Mouse (Mus musculus): Measurements from ENCODE around the gene Tfb2m. TPM values are rescaled to one million over a fixed set of nuclear protein-coding genes. Genes with fewer than 3 reads are reported as not detected.

Tfb2m gene
- total RNA-seq, 2 experiments from 2014 or later = 33.9 to 42.3 TPM

GRCm38 (mm10) chr1:179560845-179561430 lies 14.9 kb upstream of the Tfb2m start:
- DNase-seq = no peak
- intact Hi-C loops (cut with DNase I) = no loop called here

GRCm38 (mm10) chr1:179559446-179560194 lies 13.6 kb upstream of the Tfb2m start:
- intact Hi-C loops (cut with DNase I) = no loop called here
- no peak for DNase-seq

- intact Hi-C loops (cut with DNase I) = no loop called here
- no peak for DNase-seq
These were observed 10.9 kb upstream of the Tfb2m start for GRCm38 (mm10) chr1:179556921-179557320.

GRCm38 (mm10) chr1:179553949-179554347 lies 7.9 kb upstream of the Tfb2m start:
- DNase-seq = no peak
- intact Hi-C loops (cut with DNase I) = no loop called here

GRCm38 (mm10) chr1:179553197-179553948 lies 7.3 kb upstream of the Tfb2m start:
- intact Hi-C loops (cut with DNase I) = no loop called here

GRCm38 (mm10) chr1:179552751-179553150 lies 6.7 kb upstream of the Tfb2m start:
- no peak for DNase-seq
- intact Hi-C loops (cut with DNase I) = no loop called here

More at GRCm38 (mm10) chr1:179553197-179553948, 7.3 kb upstream of the Tfb2m start:
- DNase-seq = no peak

- DNase-seq = no peak
- intact Hi-C loops (cut with DNase I) = loop anchor here (2.0 kb wide), 1 partner anchor 27 kb away; no protein-coding TSS in a partner anchor
These were observed 5.9 kb upstream of the Tfb2m start for GRCm38 (mm10) chr1:179551921-179552320.

- no peak for DNase-seq
- intact Hi-C loops (cut with DNase I) = loop anchor here (2.0 kb wide), 1 partner anchor 27 kb away; no protein-coding TSS in a partner anchor
These were observed 5.3 kb upstream of the Tfb2m start for GRCm38 (mm10) chr1:179551336-179551735.

- intact Hi-C loops (cut with DNase I) = loop anchor here (5.0 kb wide), 1 partner anchor 43 kb away; no protein-coding TSS in a partner anchor
- DNase-seq = no peak
These were observed 3.1 kb upstream of the Tfb2m start for GRCm38 (mm10) chr1:179548996-179549752.

- intact Hi-C loops (cut with DNase I) = loop anchor here (5.0 kb wide), 1 partner anchor 44 kb away; no protein-coding TSS in a partner anchor
- no peak for DNase-seq
These were observed 2.2 kb upstream of the Tfb2m start for GRCm38 (mm10) chr1:179548220-179548619.

- intact Hi-C loops (cut with DNase I) = loop anchor here (2.0 to 5.0 kb wide), 2 partner anchors 45 to 78 kb away; no protein-coding TSS in a partner anchor
- no peak for DNase-seq
These were observed 1.1 kb upstream of the Tfb2m start for GRCm38 (mm10) chr1:179547176-179547575.

GRCm38 (mm10) chr1:179546551-179546917 lies 467 bp upstream of the Tfb2m start:
- intact Hi-C loops (cut with DNase I) = loop anchor here (2.0 to 5.0 kb wide), 2 partner anchors 46 to 78 kb away; no protein-coding TSS in a partner anchor
- no peak for DNase-seq

- intact Hi-C loops (cut with DNase I) = no loop called here
- no peak for DNase-seq
These were observed 4.6 kb downstream of the Tfb2m start for GRCm38 (mm10) chr1:179541502-179541901.

GRCm38 (mm10) chr1:179539887-179540286 lies 6.2 kb downstream of the Tfb2m start:
- intact Hi-C loops (cut with DNase I) = loop anchor here (5.0 kb wide), 1 partner anchor 38 kb away; no protein-coding TSS in a partner anchor

GRCm38 (mm10) chr1:179539054-179539453 lies 7.0 kb downstream of the Tfb2m start:
- no peak for DNase-seq
- intact Hi-C loops (cut with DNase I) = loop anchor here (5.0 kb wide), 1 partner anchor 37 kb away; no protein-coding TSS in a partner anchor

More at GRCm38 (mm10) chr1:179539887-179540286, 6.2 kb downstream of the Tfb2m start:
- DNase-seq = no peak

GRCm38 (mm10) chr1:179519901-179520300 lies 26.2 kb downstream of the Tfb2m start:
- intact Hi-C loops (cut with DNase I) = no loop called here
- DNase-seq = no peak

- DNase-seq = peak; percentile 86 to 89
- intact Hi-C loops (cut with DNase I) = no loop called here
These were observed 28.2 kb downstream of the Tfb2m start, which contains the start of gene Smyd3 for GRCm38 (mm10) chr1:179517713-179518465. Smyd3 (minus strand) TSS chr1:179518041.

- intact Hi-C loops (cut with DNase I) = no loop called here
- DNase-seq = peak in 1 of 2 experiments; percentile 12
These were observed 28.9 kb downstream of the Tfb2m start for GRCm38 (mm10) chr1:179516941-179517712.
